Mouse (Mus musculus) myocyte (in vitro differentiated cells): ENCODE results near the gene Rapgef1. TPM values are rescaled to one million over a fixed set of nuclear protein-coding genes. Genes with fewer than 3 reads are reported as not detected.

ENCODE experiments used
- H3K27me3 ChIP-seq: one replicate; pipeline ENCODE4 v1.6.1; 2011; ENCODE audit not compliant: control insufficient read depth, insufficient read depth, insufficient read length
- H3K36me3 ChIP-seq: one replicate; pipeline ENCODE4 v1.6.1; 2011; ENCODE audit not compliant: control insufficient read depth, insufficient read depth
- H3K4me2 ChIP-seq: one replicate; pipeline ENCODE4 v1.6.1; 2011; ENCODE audit warnings: low read depth, control low read depth
- H3K4me3 ChIP-seq: one replicate; pipeline ENCODE4 v1.5.1; 2011; ENCODE audit warnings: mild to moderate bottlenecking, control low read depth, moderate library complexity
- H3K79me2 ChIP-seq: one replicate; pipeline ENCODE4 v1.6.1; 2011; ENCODE audit not compliant: control insufficient read depth, insufficient read depth
- H3ac ChIP-seq: one replicate; pipeline ENCODE4 v1.6.1; 2011; ENCODE audit not compliant: control insufficient read depth, insufficient read length
- CEBPB ChIP-seq: IDR thresholded peaks from 2 replicates; pipeline ENCODE4 v1.6.1; 2011; ENCODE audit warnings: mild to moderate bottlenecking, moderate library complexity; ENCODE audit not compliant: poor library complexity, insufficient read depth, severe bottlenecking
- E2F4 ChIP-seq: IDR thresholded peaks from one replicate; pipeline ENCODE4 v1.6.1; 2011; ENCODE audit warnings: mild to moderate bottlenecking, control low read depth, moderate library complexity; ENCODE audit not compliant: insufficient read depth
- MAX ChIP-seq: IDR thresholded peaks from one replicate; pipeline ENCODE4 v1.6.1; 2011; ENCODE audit warnings: low read depth, mild to moderate bottlenecking, control low read depth
- MYOD1 ChIP-seq, 3 experiments: IDR thresholded peaks; one replicate each; pipeline ENCODE4 v1.6.1; 2011; ENCODE audit warnings: control low read depth in 2 of 3, low read depth in 2 of 3, mild to moderate bottlenecking in 2 of 3, moderate library complexity in 1 of 3; ENCODE audit not compliant: insufficient read length in 2 of 3, control insufficient read depth in 1 of 3
- MYOG ChIP-seq, 3 experiments: IDR thresholded peaks; one replicate each; pipeline ENCODE4 v1.6.1; 2011; ENCODE audit warnings: control low read depth in 2 of 3, low read depth in 2 of 3, mild to moderate bottlenecking in 2 of 3; ENCODE audit not compliant: insufficient read length in 2 of 3, control insufficient read depth in 1 of 3, insufficient read depth in 1 of 3
- POLR2A ChIP-seq: IDR thresholded peaks from one replicate; pipeline ENCODE4 v1.6.1; 2011; ENCODE audit warnings: low read depth, mild to moderate bottlenecking, control low read depth, moderate library complexity; ENCODE audit not compliant: insufficient read length
- POLR2AphosphoS2 ChIP-seq: IDR thresholded peaks from one replicate; pipeline ENCODE4 v1.6.1; 2011; ENCODE audit warnings: low read depth, control low read depth; ENCODE audit not compliant: insufficient read length
- REST ChIP-seq: IDR thresholded peaks from one replicate; pipeline ENCODE4 v1.6.1; 2011; ENCODE audit warnings: mild to moderate bottlenecking, control low read depth, moderate library complexity; ENCODE audit not compliant: insufficient read depth, insufficient read length
- SRF ChIP-seq: IDR thresholded peaks from one replicate; pipeline ENCODE4 v1.6.1; 2011; ENCODE audit warnings: low read depth; ENCODE audit not compliant: control insufficient read depth, insufficient read length
- TCF12 ChIP-seq: IDR thresholded peaks from one replicate; pipeline ENCODE4 v1.6.1; 2011; ENCODE audit warnings: mild to moderate bottlenecking, control low read depth; ENCODE audit not compliant: poor library complexity, insufficient read depth, severe bottlenecking
- TCF3 ChIP-seq: IDR thresholded peaks from one replicate; pipeline ENCODE4 v1.6.1; 2011; ENCODE audit warnings: low read depth, control low read depth; ENCODE audit not compliant: insufficient read length
- USF1 ChIP-seq: IDR thresholded peaks from one replicate; pipeline ENCODE4 v1.6.1; 2011; ENCODE audit warnings: low read depth, mild to moderate bottlenecking, control low read depth, moderate library complexity
- polyA plus RNA-seq: library from polyadenylated mRNA; unstranded; fragments of >200 nt; fragmentation: generic; extraction: Trizol; gene quantifications from one replicate; pipeline ENCODE4 v1.2.1, GENCODE M21; 2012; ENCODE audit warnings: missing spikeins

The Rapgef1 gene
- polyA plus RNA-seq, 1 experiment = 74.5 TPM

GRCm38 (mm10) chr2:29731545-29731944 is 112.0 kb downstream of the Rapgef1 start:
- Histone ChIP-seq H3K4me3 (no peak overlapping the region), H3K4me2 (no peak overlapping the region), H3ac (no peak overlapping the region), H3K79me2 (no peaks in the 10 kb centered on the region), H3K27me3 (no peaks in the 10 kb centered on the region), H3K36me3 (peaks cover 13% of the 10 kb centered on the region)
- TF ChIP-seq CEBPB (no peak), TCF3 (peak; percentile 80), TCF12 (peak; percentile 73), MYOG (IDR thresholded peaks at IDR 0.05; ENCODE audit: control insufficient read depth in 1 of 3, insufficient read depth in 1 of 3, insufficient read length in 2 of 3, low read depth in 2 of 3) (peak; percentile 23 to 95 (median 90)), SRF (no peak), MYOD1 (IDR thresholded peaks at IDR 0.05; ENCODE audit: control insufficient read depth in 1 of 3, insufficient read length in 2 of 3, low read depth in 2 of 3) (peak in 2 of 3 experiments; percentile 75 to 94), REST (no peak), E2F4 (no peak), USF1 (no peak), POLR2A (no peak), MAX (no peak), POLR2AphosphoS2 (no peak)

GRCm38 (mm10) chr2:29732559-29732958 is 113.0 kb downstream of the Rapgef1 start:
- TF ChIP-seq POLR2AphosphoS2 = no peak
- TF ChIP-seq USF1 = no peak
- no peak for TF ChIP-seq MYOD1 (IDR thresholded peaks at IDR 0.05; ENCODE audit: control insufficient read depth in 1 of 3, insufficient read length in 2 of 3, low read depth in 2 of 3)
- no peak for TF ChIP-seq TCF12
- TF ChIP-seq MAX = no peak
- no peak for TF ChIP-seq POLR2A
- TF ChIP-seq REST = no peak
- TF ChIP-seq TCF3 = no peak
- TF ChIP-seq CEBPB = no peak
- TF ChIP-seq SRF = no peak
- no peak for TF ChIP-seq MYOG (IDR thresholded peaks at IDR 0.05; ENCODE audit: control insufficient read depth in 1 of 3, insufficient read depth in 1 of 3, insufficient read length in 2 of 3, low read depth in 2 of 3)
- TF ChIP-seq E2F4 = no peak
- Histone ChIP-seq H3ac (no peak overlapping the region), H3K4me2 (no peak overlapping the region), H3K27me3 (no peaks in the 10 kb centered on the region), H3K4me3 (no peak overlapping the region), H3K36me3 (peaks cover 17% of the 10 kb centered on the region), H3K79me2 (no peaks in the 10 kb centered on the region)

- no peak overlapping the region for H3ac ChIP-seq
- H3K4me3 ChIP-seq = no peak overlapping the region
- peaks cover 17% of the 10 kb centered on the region for H3K36me3 ChIP-seq
- TF ChIP-seq POLR2AphosphoS2 = peak; percentile 19
- no peak for TF ChIP-seq CEBPB
- no peak for TF ChIP-seq REST
- H3K27me3 ChIP-seq = no peaks in the 10 kb centered on the region
- H3K4me2 ChIP-seq = no peak overlapping the region
- no peaks in the 10 kb centered on the region for H3K79me2 ChIP-seq
These were observed 113.8 kb downstream of the Rapgef1 start for GRCm38 (mm10) chr2:29733348-29733747.

- Histone ChIP-seq H3K36me3 (peaks cover 17% of the 10 kb centered on the region), H3K4me3 (no peak overlapping the region), H3K79me2 (no peaks in the 10 kb centered on the region), H3K4me2 (no peak overlapping the region), H3K27me3 (no peaks in the 10 kb centered on the region), H3ac (no peak overlapping the region)
- TF ChIP-seq E2F4 (no peak), CEBPB (no peak), MYOG (IDR thresholded peaks at IDR 0.05; ENCODE audit: control insufficient read depth in 1 of 3, insufficient read depth in 1 of 3, insufficient read length in 2 of 3, low read depth in 2 of 3) (no peak), MYOD1 (IDR thresholded peaks at IDR 0.05; ENCODE audit: control insufficient read depth in 1 of 3, insufficient read length in 2 of 3, low read depth in 2 of 3) (no peak), USF1 (no peak), POLR2A (no peak), SRF (no peak), TCF3 (no peak), TCF12 (no peak), POLR2AphosphoS2 (no peak)
These were observed 116.2 kb downstream of the Rapgef1 start for GRCm38 (mm10) chr2:29735708-29736107.

GRCm38 (mm10) chr2:29737209-29737925 is 117.8 kb downstream of the Rapgef1 start:
- no peak for TF ChIP-seq REST
- H3K4me3 ChIP-seq = no peak overlapping the region
- no peaks in the 10 kb centered on the region for H3K79me2 ChIP-seq
- peaks cover 17% of the 10 kb centered on the region for H3K36me3 ChIP-seq
- H3ac ChIP-seq = no peak overlapping the region
- no peak overlapping the region for H3K4me2 ChIP-seq
- H3K27me3 ChIP-seq = no peaks in the 10 kb centered on the region
